Mouse (Mus musculus): Measurements from ENCODE around the gene Cyth4. TPM values are rescaled to one million over a fixed set of nuclear protein-coding genes. Genes with fewer than 3 reads are reported as not detected.

Gene Cyth4
- polyA plus RNA-seq (2011; ENCODE audit: insufficient read depth, insufficient read length, low replicate concordance, missing spikeins), result 49.8 and 105 TPM in 2 replicates

DNA sequence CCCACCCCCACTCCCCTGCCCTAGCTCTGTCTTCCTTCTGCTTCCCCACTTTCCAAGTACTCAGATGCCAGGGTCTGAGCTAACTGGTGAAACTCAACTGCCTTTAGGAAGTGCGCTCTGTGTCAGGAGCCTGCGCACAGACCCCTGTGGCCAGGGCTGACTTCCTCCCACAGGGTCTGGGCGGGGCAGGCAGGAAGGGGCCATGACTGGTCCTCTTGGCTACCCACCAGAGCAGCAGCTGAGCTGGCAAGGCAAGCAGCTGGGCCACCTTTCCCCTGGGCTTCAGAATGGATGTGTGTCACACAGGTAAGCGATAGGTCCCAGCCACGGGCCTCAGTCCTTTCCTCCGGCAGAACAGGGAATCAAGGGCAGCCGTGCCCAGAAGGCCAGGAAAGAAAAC, at the start of gene Cyth4:
Gene Cyth4 (plus strand): TSS at position 134 of the 400 bp plus-strand sequence.
- peak within 1 kb of the TSS; percentile 72 for H3K4me3 ChIP-seq (replicated peaks; ENCODE audit: control insufficient read depth, low read depth, low read length)
- peak within 1 kb of the TSS; percentile 84 for H3K27ac ChIP-seq (ENCODE audit: control insufficient read depth, insufficient read depth, low read depth, low read length, poor library complexity)
- peak; percentile 8; the same call in 1 of the 2 replicates for TF ChIP-seq CTCF (IDR thresholded peaks at IDR 0.05; ENCODE audit: control insufficient read depth, insufficient read depth, low read length)
- TF ChIP-seq POLR2A (IDR thresholded peaks at IDR 0.05; ENCODE audit: borderline replicate concordance, control insufficient read depth, low read depth, low read length), result peak; percentile 93
- 3% methylated on average over 7 of the region's 7 CpGs for WGBS
- peaks cover 19% of the 10 kb centered on the region for H3K4me1 ChIP-seq (ENCODE audit: control insufficient read depth, insufficient read depth, low read length)

DNA sequence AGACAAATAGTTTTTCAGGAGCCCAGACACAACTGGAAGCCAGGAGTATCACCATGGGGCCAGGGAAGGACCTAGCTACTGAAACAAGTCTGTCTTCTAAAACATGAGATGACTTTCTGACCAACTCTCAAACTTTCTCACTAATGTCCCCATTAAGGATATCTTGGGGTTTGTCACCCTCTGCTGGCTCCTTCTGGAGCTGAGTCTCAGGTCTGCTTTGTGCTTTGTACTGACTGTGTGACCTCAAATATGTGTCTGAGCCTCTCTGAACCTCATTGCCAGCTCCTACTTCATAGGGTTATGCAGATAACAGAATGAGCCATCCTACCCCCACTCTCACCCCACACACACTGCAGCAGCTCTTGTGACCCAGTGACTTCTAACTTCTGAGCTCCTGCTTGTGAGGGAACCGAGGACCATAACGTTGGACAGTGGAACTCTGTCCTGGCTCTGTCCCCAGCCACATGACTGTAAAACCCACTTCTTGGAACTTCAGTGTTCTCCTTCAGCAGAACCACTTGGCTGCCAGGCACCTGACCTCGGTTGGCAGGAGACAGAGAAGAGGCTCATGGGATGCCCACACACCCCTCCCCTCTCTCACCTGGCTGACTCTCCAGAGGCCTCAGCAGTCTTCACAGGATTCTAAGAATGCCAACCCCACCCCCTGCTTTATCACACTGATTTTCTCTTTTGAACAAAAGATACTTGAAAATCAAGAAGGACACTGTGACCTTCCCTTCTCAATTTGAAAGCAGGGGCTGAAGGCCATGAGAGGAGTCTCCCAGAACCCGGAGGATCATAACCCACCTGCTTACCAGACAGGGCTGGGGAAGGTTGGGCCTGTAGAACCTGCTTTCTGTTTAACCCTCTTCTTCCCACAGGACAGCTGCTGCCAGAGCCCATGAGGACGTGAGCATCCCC, 49.2 kb upstream of the Cyth4 start:
- H3K4me1 ChIP-seq (ENCODE audit: control insufficient read depth, insufficient read depth, low read length), result no peaks in the 10 kb centered on the region; the same call in 1 of the 2 replicates
- no peak for TF ChIP-seq POLR2A (IDR thresholded peaks at IDR 0.05; ENCODE audit: borderline replicate concordance, control insufficient read depth, low read depth, low read length)
- TF ChIP-seq CTCF (IDR thresholded peaks at IDR 0.05; ENCODE audit: control insufficient read depth, insufficient read depth, low read length), result peak; percentile 26; the same call in 1 of the 2 replicates
- H3K27ac ChIP-seq (ENCODE audit: control insufficient read depth, insufficient read depth, low read depth, low read length, poor library complexity), result no peak overlapping the region
- no peak overlapping the region for H3K4me3 ChIP-seq (replicated peaks; ENCODE audit: control insufficient read depth, low read depth, low read length)
- 50% methylated on average over 5 of the region's 5 CpGs for WGBS

DNA sequence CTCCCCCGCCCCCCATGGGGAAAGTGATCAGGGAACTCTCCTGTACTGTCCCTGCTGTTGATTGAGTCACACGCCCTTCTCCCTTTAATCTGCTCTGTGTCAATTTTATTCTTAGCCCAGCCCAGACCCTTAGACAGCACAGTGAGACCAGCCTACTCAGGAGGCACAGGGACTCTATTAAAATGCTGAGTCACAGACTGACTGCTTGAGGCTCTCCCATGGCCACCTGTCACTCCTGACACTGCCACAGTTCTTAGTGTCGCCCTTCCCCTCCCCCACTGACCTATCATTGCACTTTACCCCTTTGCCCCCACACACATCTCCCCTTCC, 48.5 kb upstream of the Cyth4 start:
- H3K4me1 ChIP-seq (ENCODE audit: control insufficient read depth, insufficient read depth, low read length), result no peaks in the 10 kb centered on the region; the same call in 1 of the 2 replicates
- no peak overlapping the region for H3K27ac ChIP-seq (ENCODE audit: control insufficient read depth, insufficient read depth, low read depth, low read length, poor library complexity)
- no peak overlapping the region for H3K4me3 ChIP-seq (replicated peaks; ENCODE audit: control insufficient read depth, low read depth, low read length)
- TF ChIP-seq POLR2A (IDR thresholded peaks at IDR 0.05; ENCODE audit: borderline replicate concordance, control insufficient read depth, low read depth, low read length), result no peak
- WGBS, result 35% methylated on average over 3 of the region's 3 CpGs

DNA sequence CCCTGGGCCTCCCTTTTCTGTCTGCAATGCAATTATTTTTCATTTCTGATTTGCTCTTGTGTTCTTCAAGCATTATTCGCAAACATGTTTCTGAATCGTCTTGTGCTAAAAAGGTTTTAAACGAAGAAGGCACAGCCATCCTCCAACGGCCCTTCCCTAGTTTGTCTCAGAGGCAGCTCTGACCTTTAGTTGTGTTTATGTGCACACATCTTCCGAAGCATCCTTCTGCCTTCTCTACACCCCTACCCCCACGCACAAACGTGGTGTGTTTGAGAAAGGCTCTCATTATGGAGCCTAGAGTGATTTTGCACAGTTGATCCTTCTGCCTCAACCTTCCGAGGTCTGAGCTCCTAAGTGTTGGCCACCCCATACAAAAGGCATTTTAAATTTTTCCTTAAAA, 48.1 kb upstream of the Cyth4 start:
- no peak overlapping the region for H3K4me3 ChIP-seq (replicated peaks; ENCODE audit: control insufficient read depth, low read depth, low read length)
- 69% methylated on average over 8 of the region's 8 CpGs for WGBS
- no peaks in the 10 kb centered on the region; the same call in 1 of the 2 replicates for H3K4me1 ChIP-seq (ENCODE audit: control insufficient read depth, insufficient read depth, low read length)
- no peak overlapping the region for H3K27ac ChIP-seq (ENCODE audit: control insufficient read depth, insufficient read depth, low read depth, low read length, poor library complexity)
- no peak for TF ChIP-seq CTCF (IDR thresholded peaks at IDR 0.05; ENCODE audit: control insufficient read depth, insufficient read depth, low read length)
- no peak for TF ChIP-seq POLR2A (IDR thresholded peaks at IDR 0.05; ENCODE audit: borderline replicate concordance, control insufficient read depth, low read depth, low read length)

DNA sequence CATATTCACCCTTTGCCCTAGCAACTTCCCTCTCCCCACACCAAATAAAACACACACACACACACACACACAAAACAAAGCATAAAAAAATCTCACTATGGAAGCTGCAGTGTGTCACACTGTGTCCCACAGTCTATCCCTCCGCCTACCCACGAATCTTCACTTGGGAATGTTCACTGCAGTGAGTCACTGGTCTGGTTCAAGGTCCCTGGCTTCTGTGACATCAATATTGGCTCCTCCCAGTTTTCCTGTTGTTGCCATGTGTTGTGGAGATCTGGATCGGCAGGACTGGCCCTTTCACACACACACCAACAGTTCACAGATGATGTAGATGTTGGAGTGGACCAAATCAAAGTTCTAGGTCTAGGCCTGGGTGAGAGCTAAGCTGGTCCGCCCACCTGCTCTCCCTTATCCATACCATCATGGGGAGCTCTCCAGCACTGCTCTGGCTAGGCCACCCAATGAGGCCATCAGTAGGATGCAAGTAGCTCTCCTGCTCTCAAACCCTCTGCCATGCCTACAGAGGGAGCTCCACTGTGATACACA, 47.6 kb upstream of the Cyth4 start:
- Histone ChIP-seq H3K27ac (ENCODE audit: control insufficient read depth, insufficient read depth, low read depth, low read length, poor library complexity) (no peak overlapping the region), H3K4me3 (replicated peaks; ENCODE audit: control insufficient read depth, low read depth, low read length) (no peak overlapping the region), H3K4me1 (ENCODE audit: control insufficient read depth, insufficient read depth, low read length) (no peaks in the 10 kb centered on the region; the same call in 1 of the 2 replicates)
- WGBS, result 75% methylated on average over 4 of the region's 4 CpGs
- no peak for TF ChIP-seq CTCF (IDR thresholded peaks at IDR 0.05; ENCODE audit: control insufficient read depth, insufficient read depth, low read length)
- TF ChIP-seq POLR2A (IDR thresholded peaks at IDR 0.05; ENCODE audit: borderline replicate concordance, control insufficient read depth, low read depth, low read length), result no peak

DNA sequence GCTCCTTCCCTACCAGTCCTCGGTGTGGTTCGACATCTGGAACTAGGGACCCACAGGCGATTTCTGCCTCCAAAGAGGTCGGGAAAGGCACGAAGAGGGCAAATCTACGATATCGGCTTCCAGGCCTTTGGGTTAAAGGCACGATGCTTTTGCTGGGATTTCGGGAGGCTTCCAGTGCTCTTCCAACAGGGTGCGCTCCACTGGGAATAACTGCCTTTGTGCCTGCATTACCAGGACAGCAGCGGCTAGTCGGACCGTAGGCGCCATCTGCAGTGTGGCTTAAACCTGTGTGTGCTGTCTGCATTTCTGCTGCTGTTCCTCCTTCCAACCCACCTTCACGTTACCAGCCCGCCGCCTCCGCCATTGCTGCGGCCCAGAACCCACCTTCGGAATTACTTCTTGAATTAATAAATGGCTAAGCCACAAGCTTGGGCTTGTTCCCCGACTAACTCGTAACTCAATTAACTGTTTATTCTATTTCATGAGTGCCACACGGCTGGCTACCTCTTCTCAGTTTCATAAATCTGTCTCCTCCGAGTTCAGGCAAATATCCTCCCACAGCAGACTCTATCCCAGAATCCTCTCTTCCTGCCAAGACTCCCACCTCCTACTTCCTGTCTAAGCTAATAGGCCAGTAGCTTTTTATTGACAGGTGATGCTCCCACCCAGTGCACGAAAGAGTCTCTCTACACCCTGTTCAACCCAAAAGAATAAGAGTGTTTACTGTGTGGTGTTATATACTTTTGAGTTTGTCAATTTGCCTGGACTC, 42.1 kb upstream of the Cyth4 start:
- 79% methylated on average over 25 of the region's 25 CpGs for WGBS
- Histone ChIP-seq H3K27ac (ENCODE audit: control insufficient read depth, insufficient read depth, low read depth, low read length, poor library complexity) (no peak overlapping the region), H3K4me1 (ENCODE audit: control insufficient read depth, insufficient read depth, low read length) (no peaks in the 10 kb centered on the region; the same call in 1 of the 2 replicates), H3K4me3 (replicated peaks; ENCODE audit: control insufficient read depth, low read depth, low read length) (no peak overlapping the region)
- TF ChIP-seq CTCF (IDR thresholded peaks at IDR 0.05; ENCODE audit: control insufficient read depth, insufficient read depth, low read length), result no peak
- no peak for TF ChIP-seq POLR2A (IDR thresholded peaks at IDR 0.05; ENCODE audit: borderline replicate concordance, control insufficient read depth, low read depth, low read length)

DNA sequence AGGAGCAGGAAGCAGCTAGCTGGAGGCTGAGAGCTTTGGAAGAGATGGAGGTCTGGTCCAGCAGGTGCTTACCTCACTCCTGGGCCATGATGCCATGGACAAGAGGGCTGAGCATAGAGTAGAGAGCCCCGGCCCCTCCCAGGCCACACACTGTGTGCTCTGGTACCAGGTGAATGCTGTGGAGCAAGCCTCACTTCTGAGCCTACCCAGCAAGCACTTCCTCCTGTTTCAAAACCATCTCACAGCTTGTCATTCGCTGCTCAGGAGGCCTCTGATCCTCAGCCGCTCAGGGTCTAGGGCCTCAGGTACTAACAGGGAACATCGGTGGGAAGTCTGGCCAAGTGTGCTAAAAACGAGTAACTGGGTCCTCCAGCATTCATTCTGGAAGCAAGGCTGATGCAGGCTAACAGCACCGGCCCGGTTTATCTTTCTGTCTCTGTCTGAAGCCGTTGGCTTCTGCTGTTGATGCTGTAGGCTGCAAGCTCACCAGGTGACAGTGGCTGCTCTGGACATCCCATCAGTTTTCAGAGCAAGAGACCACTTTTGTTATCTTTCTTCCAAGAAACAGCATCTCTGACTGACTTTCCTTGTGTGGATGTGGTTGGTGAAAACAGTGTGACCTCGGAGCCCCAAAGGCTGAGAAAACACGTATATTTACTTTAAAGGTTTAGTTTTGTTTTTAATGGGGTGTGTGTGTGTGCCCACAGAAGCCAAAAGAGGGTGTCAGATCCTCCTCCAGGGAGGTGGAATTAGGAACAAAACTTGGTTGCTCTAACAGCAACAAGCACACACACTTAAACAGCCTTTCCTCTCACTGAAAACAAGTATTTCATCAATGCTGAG, 38.9 kb upstream of the Cyth4 start:
- Histone ChIP-seq H3K4me1 (ENCODE audit: control insufficient read depth, insufficient read depth, low read length) (no peaks in the 10 kb centered on the region; the same call in 1 of the 2 replicates), H3K27ac (ENCODE audit: control insufficient read depth, insufficient read depth, low read depth, low read length, poor library complexity) (no peak overlapping the region), H3K4me3 (replicated peaks; ENCODE audit: control insufficient read depth, low read depth, low read length) (no peak overlapping the region)
- WGBS, result 40% methylated on average over 10 of the region's 10 CpGs
- TF ChIP-seq CTCF (IDR thresholded peaks at IDR 0.05; ENCODE audit: control insufficient read depth, insufficient read depth, low read length) (no peak), POLR2A (IDR thresholded peaks at IDR 0.05; ENCODE audit: borderline replicate concordance, control insufficient read depth, low read depth, low read length) (no peak)
